Mouse (Mus musculus): ENCODE measurements around the gene Il10.

DNA sequence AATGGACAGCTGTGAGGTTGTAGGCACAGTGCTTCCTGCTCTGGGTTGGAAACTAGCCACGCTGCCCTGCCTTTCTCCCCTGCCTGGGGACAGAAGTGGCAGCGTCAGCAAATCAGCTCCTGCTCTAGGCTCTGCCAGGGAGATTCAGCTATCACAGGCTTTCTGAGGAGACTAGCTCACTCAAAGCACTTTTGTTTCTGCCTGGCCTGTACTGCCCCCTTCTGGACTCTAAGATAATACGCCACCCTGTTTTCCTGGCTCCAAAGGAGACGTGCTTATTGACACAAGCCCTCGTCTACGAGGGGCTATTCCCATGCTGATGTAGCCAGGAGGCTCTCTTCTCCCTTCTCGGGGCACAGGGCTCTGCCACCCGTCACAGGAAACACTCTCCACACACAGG lies 33.6 kb downstream of the Il10 start:
- peak; percentile 62; the same call in 1 of the 2 replicates for TF ChIP-seq EP300 (IDR thresholded peaks at IDR 0.05; ENCODE audit: insufficient read depth, low read depth, low read length)
- TF ChIP-seq CTCF (IDR thresholded peaks at IDR 0.05): peak; percentile 82

Data from heart, adult 2 months (tissue).